Mouse (Mus musculus): Measurements from ENCODE around the gene H2-DMb1.

DNA sequence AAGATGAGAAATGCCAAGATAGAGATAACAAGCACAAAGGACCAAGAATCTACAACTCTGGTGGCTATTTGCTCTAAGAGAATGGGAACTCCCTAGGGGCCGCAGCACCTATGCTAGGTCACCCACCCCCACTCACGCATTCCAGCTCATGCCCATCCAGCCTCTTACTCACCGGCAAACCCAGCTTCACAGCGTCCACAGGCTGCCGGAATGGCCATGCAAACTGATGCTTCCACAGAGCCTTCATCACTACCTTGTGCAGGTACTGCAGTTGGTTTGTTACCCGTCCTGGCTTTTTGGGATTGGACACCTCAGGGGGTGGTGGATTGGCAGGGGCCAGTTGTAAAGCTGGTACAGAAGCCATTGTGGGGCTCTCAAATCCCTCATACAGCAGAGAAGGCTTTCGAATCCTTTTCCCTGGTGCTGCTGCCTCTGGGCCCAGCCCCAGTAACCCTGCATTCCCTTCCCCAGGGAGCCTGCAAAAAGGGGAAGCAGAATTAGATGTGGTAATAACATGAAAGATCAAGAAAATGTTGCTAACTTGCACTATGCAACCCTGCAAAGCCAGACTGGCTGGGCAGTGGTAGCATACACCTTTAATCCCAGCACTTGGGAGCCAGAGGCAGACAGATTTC is 36.0 kb upstream of the H2-DMb1 start:
- TF ChIP-seq POLR2A (IDR thresholded peaks at IDR 0.05; ENCODE audit: extremely low read depth, insufficient read depth, low read length) (no peak), CTCF (IDR thresholded peaks at IDR 0.05; ENCODE audit: extremely low read depth, insufficient read depth, low read length) (no peak)

Measured in cortical plate, adult 2 months (tissue).